Mouse (Mus musculus) CD4-positive helper T cell, adult 2 months (primary cell): ENCODE data around the gene Gsto1.

ENCODE experiments used
- DNase-seq: peaks from one replicate; pipeline ENCODE4 v3.0.0-alpha.2; 2012; ENCODE audit warnings: low read depth, missing footprints, low spot score

The Gsto1 gene

DNA sequence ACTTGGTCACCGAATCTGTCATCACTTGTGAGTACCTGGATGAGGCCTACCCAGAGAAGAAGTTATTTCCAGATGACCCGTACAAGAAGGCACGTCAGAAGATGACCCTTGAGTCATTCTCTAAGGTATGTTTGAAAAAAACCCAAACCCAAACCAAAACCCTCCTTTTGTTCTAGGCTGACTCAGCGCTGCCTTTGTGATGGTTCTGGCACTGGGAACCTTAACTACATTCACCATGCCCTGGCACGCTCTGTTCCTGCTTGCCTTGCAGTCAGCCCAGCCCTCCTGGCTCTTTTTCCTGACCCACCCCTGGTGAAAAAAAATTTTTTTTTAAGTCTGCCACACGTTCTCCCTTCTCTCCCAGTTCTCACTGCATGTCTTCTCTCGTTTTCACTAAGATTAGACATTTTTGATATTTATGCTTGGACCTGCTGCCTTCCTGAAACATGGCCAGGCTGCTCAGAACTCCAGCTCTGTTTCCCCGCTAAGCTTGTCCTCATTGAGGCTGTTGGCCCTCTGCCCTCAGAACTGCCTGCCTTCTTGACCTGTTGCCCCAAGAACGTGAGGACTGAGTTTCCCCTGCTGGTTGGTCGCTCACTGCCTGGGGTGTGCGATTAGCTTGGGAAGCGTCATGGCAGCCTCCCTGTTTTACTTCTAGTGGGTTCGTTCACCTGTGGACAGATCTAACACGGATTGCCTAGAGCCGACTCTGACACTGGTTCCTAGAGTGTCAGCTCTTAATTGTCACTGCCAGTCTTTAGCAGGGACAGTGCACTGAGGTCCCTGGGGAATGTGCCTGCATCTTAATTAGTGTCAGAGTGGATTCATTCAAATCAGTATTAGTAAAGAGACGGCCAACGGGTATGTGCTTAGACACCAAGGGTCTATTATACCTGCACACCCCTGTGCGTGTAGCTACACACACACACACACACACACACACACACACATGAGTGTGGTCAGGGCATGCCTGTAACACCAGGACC lies 3.5 kb downstream of the Gsto1 start:
- no peak for DNase-seq

DNA sequence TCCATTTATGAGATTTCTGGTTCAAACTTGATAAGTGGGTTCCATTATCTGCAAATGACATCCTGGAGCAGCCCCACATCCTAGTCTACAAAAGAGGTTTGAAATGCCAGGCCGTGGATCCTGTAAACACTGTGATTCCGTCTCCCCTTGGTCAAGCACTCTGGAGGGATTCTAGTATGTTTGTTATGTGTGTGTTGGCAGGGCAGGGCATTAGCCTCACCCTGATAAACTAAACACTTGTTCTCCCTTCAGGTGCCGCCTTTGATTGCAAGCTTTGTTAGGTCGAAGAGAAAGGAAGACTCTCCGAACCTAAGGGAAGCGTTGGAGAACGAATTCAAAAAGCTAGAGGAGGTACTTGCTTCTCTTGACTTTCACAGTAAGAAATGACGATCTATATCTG lies 4.4 kb downstream of the Gsto1 start:
- DNase-seq = no peak

DNA sequence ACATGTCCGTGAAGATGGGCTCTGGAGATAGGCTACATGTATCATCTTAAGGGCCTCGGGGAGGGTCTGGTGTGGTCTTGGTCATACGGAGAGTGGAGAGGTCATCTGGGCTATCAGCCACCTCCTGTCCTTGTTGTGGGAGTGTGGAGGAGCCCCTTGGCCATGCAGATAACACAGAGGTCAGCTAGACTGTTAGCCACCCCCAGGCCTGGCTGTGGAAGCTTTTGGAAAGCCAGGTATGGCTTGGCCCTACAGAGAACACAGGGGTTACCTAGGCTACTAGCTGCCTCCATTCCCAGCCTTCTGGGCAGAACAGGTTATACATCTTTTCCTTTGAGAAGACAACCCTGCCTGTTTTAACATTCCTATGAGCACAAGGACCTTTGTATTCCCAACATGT lies 7.8 kb downstream of the Gsto1 start:
- no peak for DNase-seq

DNA sequence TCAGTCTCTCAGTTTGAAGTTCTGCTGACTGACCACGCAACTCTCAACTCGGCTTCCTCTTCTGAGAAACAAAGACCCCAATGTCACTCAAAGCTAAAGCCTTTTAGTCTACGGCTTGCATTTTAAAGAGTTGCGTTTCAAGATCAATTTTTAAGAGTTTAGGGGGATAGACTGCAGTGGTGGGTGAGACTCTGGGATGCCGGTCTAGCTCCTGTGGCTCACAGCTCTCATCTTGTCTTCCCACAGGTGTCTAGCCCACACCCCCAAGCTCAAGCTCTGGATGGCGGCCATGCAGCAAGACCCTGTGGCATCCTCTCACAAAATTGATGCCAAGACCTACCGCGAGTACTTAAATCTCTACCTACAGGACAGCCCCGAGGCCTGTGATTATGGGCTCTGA lies 9.3 kb downstream of the Gsto1 start:
- DNase-seq = no peak

DNA sequence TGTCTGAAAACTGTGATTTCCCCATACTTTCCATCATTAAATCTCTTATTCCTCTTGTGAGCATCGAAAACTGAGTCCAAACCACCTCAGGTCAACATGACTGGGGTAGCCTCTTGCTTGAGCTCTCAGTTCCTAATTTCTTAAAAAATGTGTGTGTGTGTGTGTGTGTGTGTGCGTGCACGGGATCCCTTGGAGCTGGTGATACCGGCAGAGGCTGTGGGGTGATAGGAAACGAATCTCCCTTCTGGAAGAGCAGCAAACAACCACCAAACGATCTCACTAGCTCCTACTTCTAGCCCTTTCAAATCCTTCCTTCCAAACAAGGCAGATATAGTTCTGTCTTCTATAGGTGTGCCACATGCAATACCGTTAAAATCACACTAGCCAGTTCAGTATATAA lies 10.0 kb downstream of the Gsto1 start:
- DNase-seq = no peak

DNA sequence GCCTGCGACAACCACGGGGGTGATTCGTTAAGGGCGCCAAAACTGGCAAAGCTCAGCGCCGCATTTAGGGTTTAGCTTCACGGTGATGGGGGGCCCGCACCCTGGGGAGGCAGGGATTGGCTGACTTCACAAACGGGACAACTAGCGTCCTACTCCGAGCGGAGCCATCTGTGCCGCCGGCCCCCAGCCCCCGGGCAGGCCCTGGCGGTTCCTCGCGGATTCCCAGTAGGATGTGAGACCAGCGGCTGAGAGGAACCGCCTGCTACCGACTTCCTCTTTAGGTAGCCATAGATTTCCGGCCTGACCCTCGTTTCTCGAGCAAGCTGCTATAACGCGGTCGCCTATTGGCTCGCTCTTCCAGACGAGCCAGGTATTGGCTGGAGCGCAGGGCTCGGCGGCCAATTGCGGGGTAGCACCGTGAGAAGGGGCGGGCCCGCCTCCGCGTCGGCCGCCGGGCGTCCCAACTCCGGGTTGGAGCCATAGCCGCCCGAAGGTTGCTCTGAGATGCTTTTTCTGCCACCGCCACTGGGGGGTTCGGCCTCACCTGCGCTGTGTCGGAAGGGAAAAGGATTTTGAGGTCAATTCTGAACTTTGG lies 10.7 kb downstream of the Gsto1 start, which contains the start of gene Gsto2:
Gene Gsto2, plus strand, starts transcription at position 182 of the 595 bp plus-strand sequence.
- DNase-seq = peak; percentile 97

DNA sequence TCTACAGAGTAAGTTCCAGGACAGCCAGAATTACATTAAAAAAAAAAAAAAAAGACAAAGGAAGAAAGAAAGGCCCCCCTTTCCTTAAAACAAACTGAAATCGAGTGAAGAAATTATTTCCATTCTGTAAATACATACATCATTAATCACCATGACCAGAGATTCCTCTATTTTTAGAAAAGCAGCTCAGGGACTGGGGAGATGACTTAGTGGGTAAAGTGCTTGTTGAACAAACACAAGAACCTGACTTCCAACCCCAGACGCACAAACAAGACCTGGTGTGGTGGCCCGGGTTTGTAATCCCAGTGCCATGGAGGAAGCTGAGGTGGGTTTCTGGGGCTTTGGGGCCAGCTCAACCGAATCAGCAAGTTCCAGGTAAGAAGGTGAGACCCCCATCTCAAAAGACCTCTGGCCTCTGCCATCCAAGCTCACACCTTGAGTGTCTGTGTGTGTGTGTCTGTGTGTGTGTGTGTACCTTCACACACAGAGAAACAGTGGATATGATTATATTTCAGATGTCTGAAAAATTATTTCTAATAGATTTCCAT lies 12.9 kb downstream of the Gsto1 start:
- no peak for DNase-seq

DNA sequence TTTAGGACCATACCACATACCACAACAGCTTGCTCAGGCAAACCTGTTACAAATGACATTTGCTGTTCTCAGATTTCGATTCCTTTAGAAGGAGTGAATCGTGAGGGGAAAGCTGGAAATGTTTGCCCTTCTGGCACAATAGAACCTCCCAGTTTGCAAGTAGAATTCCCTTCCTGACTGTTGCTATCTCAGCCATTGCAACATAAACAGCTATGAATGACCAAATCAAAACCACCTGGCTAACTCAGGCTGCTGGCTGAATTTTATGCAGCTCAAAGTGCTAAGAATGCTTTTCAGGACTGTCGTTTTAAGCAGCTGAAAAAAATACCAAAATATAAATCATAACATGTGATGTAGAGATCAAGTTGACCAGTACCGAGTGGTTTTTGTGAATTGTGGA lies 14.2 kb downstream of the Gsto1 start:
- DNase-seq = no peak

DNA sequence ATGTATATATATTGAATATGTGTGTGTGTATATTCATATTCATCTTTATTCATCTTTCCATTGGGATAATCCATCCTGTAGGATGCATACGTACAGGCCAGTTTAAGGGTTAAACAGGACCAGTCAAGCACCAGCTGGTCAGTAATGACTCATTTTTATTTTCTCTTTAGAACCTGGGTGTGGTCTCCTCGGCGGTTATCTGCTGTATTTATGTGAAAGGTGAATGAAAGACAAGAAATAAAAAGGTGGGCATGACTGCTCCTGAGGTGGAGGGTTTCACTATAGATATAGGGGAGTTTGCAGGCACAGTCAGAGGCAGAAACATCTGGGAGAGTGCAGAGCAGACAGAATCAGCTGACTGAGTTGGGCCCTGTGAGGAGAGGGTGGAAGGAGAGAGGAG lies 14.7 kb downstream of the Gsto1 start:
- no peak for DNase-seq

DNA sequence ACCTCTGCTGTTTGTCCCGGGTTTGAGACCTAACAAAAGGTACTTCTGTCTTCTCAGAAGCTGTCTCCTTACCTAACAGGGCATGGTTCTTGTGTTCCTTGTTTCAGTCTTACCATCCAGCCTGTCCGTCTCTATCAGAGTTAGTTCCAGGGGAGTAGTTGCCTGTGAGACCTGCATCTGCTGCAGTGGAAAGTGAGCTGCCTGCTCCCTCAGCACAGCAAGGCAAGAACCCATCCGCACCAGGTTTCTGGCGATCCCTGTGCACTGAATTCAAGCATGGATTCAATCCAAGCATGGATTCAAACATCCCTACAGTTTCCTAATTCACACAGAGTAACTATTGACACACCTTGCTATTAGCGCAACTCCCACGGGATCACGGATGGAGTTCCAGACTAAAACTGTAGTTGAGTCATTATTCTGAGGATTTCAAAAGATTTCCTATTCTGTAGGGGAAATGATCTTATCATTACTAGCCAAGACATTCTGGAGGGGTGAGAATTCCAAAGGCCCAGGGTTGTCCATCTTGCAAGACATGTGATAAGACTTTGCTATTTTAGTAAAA lies 15.4 kb downstream of the Gsto1 start:
- no peak for DNase-seq

DNA sequence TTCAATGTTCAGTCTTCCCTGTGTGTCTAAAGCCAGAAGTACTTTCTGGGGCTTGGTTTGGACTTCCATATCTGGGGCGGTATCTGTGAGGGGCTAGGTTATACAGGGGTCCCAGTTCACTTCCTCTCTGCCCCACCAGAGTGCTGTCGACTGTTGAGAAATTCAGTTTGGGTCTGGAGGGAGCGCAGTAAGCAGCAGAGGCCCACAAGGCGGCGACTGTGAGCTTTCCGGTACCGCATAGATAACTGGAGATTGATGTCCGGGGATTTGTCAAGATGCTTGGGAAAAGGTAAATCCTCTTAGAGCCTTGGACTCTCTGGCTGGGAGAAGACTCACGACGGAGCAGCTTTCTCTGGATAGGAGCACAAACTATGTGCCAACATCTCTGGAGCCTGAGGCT lies 16.7 kb downstream of the Gsto1 start:
- no peak for DNase-seq

DNA sequence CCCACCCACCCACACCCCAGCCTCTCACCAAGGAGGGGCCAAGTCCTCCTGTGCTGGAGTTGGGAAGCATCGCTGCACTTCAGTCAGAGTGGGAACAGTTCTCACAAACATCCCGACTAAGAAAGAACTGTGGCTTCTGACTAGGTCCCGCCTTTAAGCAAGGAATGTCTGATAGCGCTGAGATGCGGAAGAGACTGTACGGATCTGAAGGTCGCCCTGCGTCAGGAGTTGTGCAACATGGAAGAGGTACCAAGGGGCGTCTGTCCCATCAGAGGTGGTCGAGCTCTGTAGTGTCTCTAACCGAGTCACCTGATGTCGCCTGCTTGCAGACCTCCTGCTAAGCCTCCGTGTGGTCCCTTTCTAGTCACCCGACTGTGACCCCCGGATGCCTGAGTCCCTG lies 21.5 kb downstream of the Gsto1 start:
- DNase-seq = no peak

DNA sequence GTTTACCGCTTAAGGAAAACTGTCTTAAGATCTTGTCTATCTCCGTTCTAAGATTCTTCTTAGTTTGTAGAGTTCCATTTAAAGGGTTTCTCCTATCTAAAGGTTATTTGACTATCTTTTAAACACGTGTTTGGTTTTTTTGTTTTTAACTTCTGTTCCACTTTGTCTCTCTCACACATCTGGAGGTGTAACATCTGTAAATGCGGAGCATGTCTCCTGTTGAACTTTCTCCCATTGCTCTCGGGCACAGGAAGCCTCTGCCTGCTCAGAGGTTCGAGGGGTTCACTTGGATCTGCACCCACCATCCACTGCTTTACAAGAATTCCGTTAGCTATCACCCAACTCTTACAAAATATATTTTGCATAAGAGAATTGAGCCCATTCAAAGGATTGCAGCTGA lies 26.8 kb downstream of the Gsto1 start:
- DNase-seq = no peak

DNA sequence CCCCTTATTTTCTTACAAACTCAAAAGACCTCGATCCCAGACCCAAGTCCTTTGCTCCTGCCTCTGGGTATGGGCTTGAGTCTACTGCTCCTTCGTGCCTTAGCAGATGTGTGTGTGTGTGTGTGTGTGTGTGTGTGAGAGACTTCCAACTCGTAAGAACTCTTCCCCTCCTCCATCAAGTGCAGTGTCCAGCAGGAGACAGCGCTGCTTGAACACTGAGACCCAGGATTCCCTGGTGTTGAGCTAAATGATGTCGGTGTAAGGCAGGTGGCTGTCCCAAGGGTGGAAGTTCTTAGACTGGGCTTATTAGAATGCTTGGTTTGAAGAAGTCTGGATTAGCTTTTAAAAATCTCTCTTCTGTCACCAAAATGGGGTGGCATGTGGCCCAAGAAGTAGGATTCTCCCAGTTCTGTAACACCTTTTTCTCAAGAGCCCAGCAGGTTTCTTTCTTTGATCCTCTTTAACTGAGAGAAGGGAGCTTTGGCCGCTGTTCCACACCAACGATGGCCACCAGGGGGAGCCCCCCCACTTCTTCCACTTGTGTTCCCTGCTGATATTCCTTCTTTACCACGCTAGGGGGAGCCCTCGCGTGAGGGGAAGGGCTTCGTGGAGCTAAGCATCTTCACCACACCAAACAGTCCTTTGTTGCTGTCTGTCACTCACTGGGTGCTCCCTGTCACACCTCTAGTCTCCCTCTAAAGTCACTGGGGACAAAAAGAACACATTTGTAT lies 27.5 kb downstream of the Gsto1 start:
- DNase-seq = peak; percentile 91

DNA sequence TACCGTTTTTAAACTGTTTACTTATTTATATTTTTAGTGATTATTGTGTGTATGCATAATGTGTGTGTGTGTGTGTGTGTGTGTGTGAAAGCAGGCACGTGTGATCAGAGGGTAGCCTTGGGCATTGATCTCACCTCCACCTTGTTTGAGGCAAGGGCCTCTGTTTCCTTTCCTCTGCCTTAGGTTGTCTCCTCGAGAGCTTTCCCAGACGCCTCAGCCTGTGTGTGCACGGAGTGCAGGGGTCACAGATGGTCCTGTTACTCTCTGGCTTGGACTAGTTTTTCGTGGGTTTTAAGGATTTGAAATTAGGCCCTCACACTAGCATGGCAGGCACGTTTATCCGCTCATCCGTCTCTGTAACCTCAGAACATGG lies 28.1 kb downstream of the Gsto1 start:
- DNase-seq = no peak

DNA sequence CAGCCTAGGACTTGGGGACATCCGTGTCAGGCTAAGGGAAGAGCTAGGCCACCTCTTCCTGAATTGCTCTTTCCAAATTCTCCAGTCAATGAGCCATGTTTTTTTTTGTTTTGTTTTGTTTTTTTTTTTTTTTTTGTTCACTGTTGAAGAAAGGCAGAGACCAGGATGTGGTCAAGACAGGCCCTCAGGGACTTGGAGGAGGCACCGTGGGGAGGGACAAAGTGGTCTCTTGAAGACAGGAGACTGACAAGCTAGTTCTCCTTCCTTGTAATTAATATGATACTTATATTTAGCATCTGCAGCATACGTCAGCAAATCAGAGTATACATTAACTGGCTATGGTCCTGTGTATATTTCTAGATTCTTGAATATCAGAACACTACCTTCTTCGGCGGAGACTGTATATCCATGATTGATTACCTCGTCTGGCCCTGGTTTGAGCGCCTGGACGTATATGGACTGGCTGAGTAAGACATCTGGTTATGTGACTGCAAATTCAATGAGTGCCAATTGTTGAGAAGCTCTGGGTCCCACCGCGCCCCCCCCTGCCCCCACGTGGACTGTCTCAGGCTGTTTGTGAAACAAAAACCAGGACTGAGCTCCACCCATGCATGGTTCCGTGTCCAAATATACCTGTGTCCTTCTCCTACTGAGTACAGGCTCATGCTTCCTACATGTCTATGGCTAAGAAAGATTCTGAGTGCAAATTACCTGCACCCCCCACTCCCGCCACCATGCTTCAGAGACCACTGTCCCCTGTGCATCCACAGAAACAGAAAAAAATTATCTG lies 29.7 kb downstream of the Gsto1 start:
- no peak for DNase-seq

DNA sequence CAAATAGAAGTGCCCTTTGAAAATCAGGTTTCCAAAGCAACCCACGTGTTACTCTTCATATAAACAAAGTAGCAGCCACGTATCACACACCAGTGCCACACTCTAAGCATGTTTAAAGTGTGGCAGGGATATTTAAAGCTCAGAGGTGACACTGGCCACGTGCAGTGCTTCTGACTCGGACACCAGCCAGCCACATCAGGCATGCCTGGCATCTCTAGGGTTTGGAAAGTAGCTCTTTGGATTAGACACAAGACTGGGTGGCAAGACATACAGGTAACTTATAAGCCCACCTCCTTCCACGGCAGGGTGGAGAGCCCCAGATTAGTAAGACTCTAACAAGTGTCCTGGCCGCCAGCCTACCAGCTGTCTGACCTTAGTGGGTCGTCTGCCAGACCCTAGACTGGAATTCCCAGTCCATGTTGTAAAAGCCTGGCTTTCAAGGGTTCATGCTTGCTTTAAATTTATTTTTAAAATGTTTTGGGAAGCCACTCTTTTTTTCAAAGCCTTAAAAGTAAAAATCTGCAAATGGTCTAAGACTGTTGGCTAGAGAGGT lies 30.5 kb downstream of the Gsto1 start:
- no peak for DNase-seq

DNA sequence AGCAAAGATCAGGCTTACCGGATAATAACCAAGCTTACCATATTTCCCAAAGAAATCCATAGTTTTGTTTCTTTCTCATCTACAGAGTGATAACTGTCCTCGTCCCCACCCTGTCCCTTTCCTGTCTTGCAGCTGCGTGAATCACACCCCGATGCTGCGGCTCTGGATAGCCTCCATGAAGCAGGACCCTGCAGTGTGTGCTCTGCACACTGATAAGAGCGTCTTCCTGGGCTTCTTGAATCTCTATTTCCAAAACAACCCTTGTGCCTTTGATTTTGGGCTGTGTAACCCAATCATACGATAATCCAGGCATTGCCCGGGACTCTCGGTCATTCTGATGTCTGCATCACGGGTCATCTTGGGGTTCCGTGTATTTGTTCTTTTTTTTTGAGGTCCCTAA lies 31.1 kb downstream of the Gsto1 start:
- no peak for DNase-seq

DNA sequence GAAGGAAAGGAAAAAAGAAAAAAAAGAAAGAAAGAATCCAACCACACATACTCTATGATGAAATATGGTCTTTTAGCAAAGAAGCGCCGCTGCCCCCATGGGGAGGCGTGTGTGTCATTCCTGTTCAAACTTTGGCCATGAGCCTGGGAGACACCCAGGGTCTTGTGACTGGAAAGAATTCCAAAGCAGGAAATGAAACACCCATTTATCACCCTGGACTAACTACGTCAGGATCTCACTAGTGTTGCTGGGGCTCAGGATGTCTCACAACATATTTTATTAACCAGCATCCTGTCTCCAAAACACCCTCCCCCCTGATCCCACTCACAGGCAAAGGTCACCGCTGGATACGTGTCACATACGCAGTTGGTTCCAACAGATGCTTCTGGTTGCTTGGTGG lies 31.8 kb downstream of the Gsto1 start:
- no peak for DNase-seq

DNA sequence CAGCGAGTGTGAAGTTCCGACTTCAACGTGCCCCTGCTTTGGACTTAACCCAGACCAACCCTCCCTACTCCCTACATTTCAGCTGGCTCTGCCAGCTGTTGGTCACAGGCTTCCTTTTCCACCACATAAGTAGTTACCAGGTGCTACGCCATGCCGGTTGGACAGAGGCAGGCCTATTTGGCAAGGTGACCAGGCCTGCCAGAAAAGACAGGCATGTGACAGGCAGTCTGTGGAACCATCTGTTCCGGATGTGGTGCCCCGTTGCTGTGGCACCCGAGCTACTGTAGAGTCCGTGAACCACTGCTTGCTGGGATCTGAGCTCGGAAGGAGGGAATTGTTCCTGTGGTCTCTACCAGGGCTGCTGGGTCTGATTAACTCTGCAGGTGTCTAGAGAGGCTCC lies 32.6 kb downstream of the Gsto1 start:
- DNase-seq = peak; percentile 47

DNA sequence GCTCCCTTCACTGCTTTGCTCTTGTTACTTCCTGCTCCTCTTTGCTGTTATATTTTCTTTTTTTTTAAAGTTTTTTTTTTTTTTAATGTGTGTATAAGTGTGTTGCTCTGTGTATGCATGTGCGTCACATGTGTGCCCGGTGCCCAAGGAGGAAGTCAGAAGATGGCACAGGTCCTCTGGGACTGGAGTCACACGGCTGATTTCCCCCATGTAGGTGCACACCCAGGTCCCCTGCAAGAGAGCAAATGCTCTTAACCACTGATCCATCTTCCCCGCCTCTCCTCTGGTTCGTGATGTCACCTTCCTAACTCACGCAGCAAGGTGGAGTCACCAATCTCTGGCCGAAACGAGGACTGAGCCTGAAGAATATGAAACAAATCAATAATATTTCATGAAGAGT lies 33.3 kb downstream of the Gsto1 start:
- peak; percentile 35 for DNase-seq
